Mouse (Mus musculus) lung, embryonic 16.5 days (tissue): Measurements from ENCODE around the gene Golph3l. TPM values are rescaled to one million over a fixed set of nuclear protein-coding genes. Genes with fewer than 3 reads are reported as not detected.

ENCODE experiments used
- ATAC-seq: fragments of 200-750 bp; cut with Nextera tagmentation; 2 replicates; pipeline ENCODE4 v1.8.0; 2017; ENCODE audit warnings: low read depth, mild to moderate bottlenecking, moderate library complexity
- H3K27ac ChIP-seq: fragments of 300-500 bp; sonication (generic); 2 replicates; pipeline ENCODE4 v1.5.1; 2014; ENCODE audit warnings: mild to moderate bottlenecking, control low read depth, low read length
- H3K27me3 ChIP-seq: fragments of 300-500 bp; sonication (generic); 2 replicates; pipeline ENCODE4 v1.6.1; 2014; ENCODE audit warnings: low read depth, low read length, mixed read lengths; ENCODE audit not compliant: control insufficient read depth, insufficient read depth
- H3K36me3 ChIP-seq: fragments of 300-500 bp; sonication (generic); 2 replicates; pipeline ENCODE4 v1.6.1; 2014; ENCODE audit warnings: low read length; ENCODE audit not compliant: control insufficient read depth, insufficient read depth
- H3K4me1 ChIP-seq: fragments of 300-500 bp; sonication (generic); replicated peaks from 2 replicates; pipeline ENCODE4 v1.6.1; 2014; ENCODE audit warnings: low read length, mixed read lengths; ENCODE audit not compliant: control insufficient read depth, insufficient read depth
- H3K4me2 ChIP-seq: fragments of 300-500 bp; sonication (generic); 2 replicates; pipeline ENCODE4 v1.6.1; 2014; ENCODE audit warnings: low read depth, low read length, control low read depth
- H3K4me3 ChIP-seq: fragments of 300-500 bp; sonication (generic); 2 replicates; pipeline ENCODE4 v1.5.1; 2014; ENCODE audit warnings: mild to moderate bottlenecking, low read length, control low read depth
- H3K9ac ChIP-seq: fragments of 300-500 bp; sonication (generic); 2 replicates; pipeline ENCODE4 v1.6.1; 2014; ENCODE audit warnings: low read length, control low read depth
- H3K9me3 ChIP-seq: fragments of 300-500 bp; sonication (generic); 2 replicates; pipeline ENCODE4 v1.6.1; 2016; ENCODE audit warnings: low read length; ENCODE audit not compliant: control insufficient read depth
- WGBS: fragments of 180-500 bp; shearing (Covaris S2); extraction: QIAGEN DNeasy Blood & Tissue Kit; methylation state at CpG from one replicate; pipeline ENCODE4 v1.1.7; 2014; 5-methylcytosine and 5-hydroxymethylcytosine counted together
- polyA plus RNA-seq: library from polyadenylated mRNA; unstranded; fragments of >200 nt; fragmentation: Nextera tagmentation; extraction: Ambion mirVana; gene quantifications from 2 replicates; pipeline ENCODE4 v1.2.1, GENCODE M21; 2015

The Golph3l gene
- polyA plus RNA-seq, 1 experiment from 2014 or later: 35.1 TPM

GRCm38 (mm10) chr3:95561826-95562225 lies 26.9 kb upstream of the Golph3l start:
- H3K9ac ChIP-seq: no peak overlapping the region
- H3K9me3 ChIP-seq: no peaks in the 10 kb centered on the region
- ATAC-seq: peak; percentile 38; the same call in 1 of the 2 replicates
- no peak overlapping the region for H3K27ac ChIP-seq
- H3K36me3 ChIP-seq: no peaks in the 10 kb centered on the region
- H3K4me2 ChIP-seq: no peak overlapping the region
- 36% methylated on average over 2 of the region's 2 CpGs for WGBS
- no peaks in the 10 kb centered on the region for H3K27me3 ChIP-seq
- no peak overlapping the region for H3K4me3 ChIP-seq
- H3K4me1 ChIP-seq: no peaks in the 10 kb centered on the region

GRCm38 (mm10) chr3:95569585-95569984 lies 19.1 kb upstream of the Golph3l start:
- H3K9ac ChIP-seq: no peak overlapping the region
- no peaks in the 10 kb centered on the region for H3K36me3 ChIP-seq
- no peaks in the 10 kb centered on the region for H3K9me3 ChIP-seq
- ATAC-seq: no peak
- H3K27ac ChIP-seq: no peak overlapping the region
- H3K4me2 ChIP-seq: no peak overlapping the region
- no peaks in the 10 kb centered on the region for H3K4me1 ChIP-seq
- H3K4me3 ChIP-seq: no peak overlapping the region
- WGBS: 90% methylated on average over 3 of the region's 3 CpGs
- H3K27me3 ChIP-seq: no peaks in the 10 kb centered on the region

- H3K4me2 ChIP-seq: peak overlapping the region; percentile 70
- peak overlapping the region; percentile 75 for H3K4me3 ChIP-seq
- 49% methylated on average over 8 of the region's 8 CpGs for WGBS
- peak overlapping the region; percentile 24; the same call in 1 of the 2 replicates for H3K9ac ChIP-seq
- no peaks in the 10 kb centered on the region for H3K27me3 ChIP-seq
- peak overlapping the region; percentile 44; the same call in 1 of the 2 replicates for H3K27ac ChIP-seq
- no peaks in the 10 kb centered on the region for H3K9me3 ChIP-seq
- H3K36me3 ChIP-seq: peaks cover 8% of the 10 kb centered on the region; the same call in 1 of the 2 replicates
- peaks cover 7% of the 10 kb centered on the region; the same call in 1 of the 2 replicates for H3K4me1 ChIP-seq
- ATAC-seq: peak; percentile 21; the same call in 1 of the 2 replicates
Observed at GRCm38 (mm10) chr3:95587754-95588603, 755 bp upstream of the Golph3l start.

GRCm38 (mm10) chr3:95598734-95599133 lies 10.0 kb downstream of the Golph3l start:
- ATAC-seq: no peak
- Histone ChIP-seq H3K9me3 (no peaks in the 10 kb centered on the region), H3K4me2 (no peak overlapping the region), H3K4me3 (no peak overlapping the region), H3K36me3 (peaks cover 11% of the 10 kb centered on the region; the same call in 1 of the 2 replicates), H3K27ac (no peak overlapping the region), H3K4me1 (no peaks in the 10 kb centered on the region), H3K27me3 (no peaks in the 10 kb centered on the region), H3K9ac (no peak overlapping the region)

- no peaks in the 10 kb centered on the region for H3K36me3 ChIP-seq
- no peak overlapping the region for H3K27ac ChIP-seq
- no peaks in the 10 kb centered on the region for H3K27me3 ChIP-seq
- no peak overlapping the region for H3K9ac ChIP-seq
- ATAC-seq: no peak
- 76% methylated on average over 3 of the region's 3 CpGs for WGBS
- no peaks in the 10 kb centered on the region for H3K9me3 ChIP-seq
- H3K4me1 ChIP-seq: no peaks in the 10 kb centered on the region
- no peak overlapping the region for H3K4me3 ChIP-seq
- no peak overlapping the region for H3K4me2 ChIP-seq
Observed at GRCm38 (mm10) chr3:95601287-95601686, 12.6 kb downstream of the Golph3l start.

GRCm38 (mm10) chr3:95606096-95606495 lies 17.4 kb downstream of the Golph3l start:
- H3K9me3 ChIP-seq: no peaks in the 10 kb centered on the region
- ATAC-seq: peak; percentile 47
- no peak overlapping the region for H3K27ac ChIP-seq
- H3K4me1 ChIP-seq: no peaks in the 10 kb centered on the region
- H3K27me3 ChIP-seq: no peaks in the 10 kb centered on the region
- 65% methylated on average over 3 of the region's 3 CpGs for WGBS
- H3K4me3 ChIP-seq: no peak overlapping the region
- 0 out of 2 replicates have a peak, but pooled peaks cover 3% of the 10 kb centered on the region for H3K36me3 ChIP-seq
- H3K9ac ChIP-seq: no peak overlapping the region
- H3K4me2 ChIP-seq: no peak overlapping the region

- WGBS: 58% methylated on average over 3 of the region's 3 CpGs
- Histone ChIP-seq H3K9ac (no peak overlapping the region), H3K27me3 (no peaks in the 10 kb centered on the region), H3K4me2 (no peak overlapping the region), H3K36me3 (0 out of 2 replicates have a peak, but pooled peaks cover 3% of the 10 kb centered on the region), H3K27ac (no peak overlapping the region), H3K9me3 (no peaks in the 10 kb centered on the region), H3K4me3 (no peak overlapping the region), H3K4me1 (no peaks in the 10 kb centered on the region)
- ATAC-seq: no peak
Observed at GRCm38 (mm10) chr3:95609195-95609594, 20.5 kb downstream of the Golph3l start.

GRCm38 (mm10) chr3:95613996-95614395 lies 25.3 kb downstream of the Golph3l start:
- H3K9me3 ChIP-seq: no peaks in the 10 kb centered on the region
- H3K27me3 ChIP-seq: no peaks in the 10 kb centered on the region
- H3K4me2 ChIP-seq: no peak overlapping the region
- peaks cover 18% of the 10 kb centered on the region for H3K36me3 ChIP-seq
- WGBS: 96% methylated on average over 1 of the region's 1 CpGs
- no peaks in the 10 kb centered on the region for H3K4me1 ChIP-seq
- H3K27ac ChIP-seq: no peak overlapping the region
- H3K9ac ChIP-seq: no peak overlapping the region
- ATAC-seq: no peak
- H3K4me3 ChIP-seq: no peak overlapping the region

GRCm38 (mm10) chr3:95618511-95618910 lies 29.8 kb downstream of the Golph3l start:
- no peak overlapping the region for H3K4me2 ChIP-seq
- no peak overlapping the region for H3K9ac ChIP-seq
- H3K27ac ChIP-seq: no peak overlapping the region
- no peaks in the 10 kb centered on the region for H3K9me3 ChIP-seq
- H3K27me3 ChIP-seq: no peaks in the 10 kb centered on the region
- ATAC-seq: no peak
- H3K4me1 ChIP-seq: no peaks in the 10 kb centered on the region
- whole genome bisulfite sequencing: 55% methylated on average over 1 of the region's 1 CpGs
- H3K4me3 ChIP-seq: no peak overlapping the region
- H3K36me3 ChIP-seq: peaks cover 17% of the 10 kb centered on the region
